Mouse (Mus musculus) forebrain, embryonic 11.5 days (tissue): Measurements from ENCODE around the gene Tceanc2. TPM values are rescaled to one million over a fixed set of nuclear protein-coding genes. Genes with fewer than 3 reads are reported as not detected.
"Not testable (repeated sequence)": the region's sequence is repeated elsewhere in the genome, so short reads cannot be mapped to it uniquely, and the experiment has no call there.

ENCODE experiments used
- ATAC-seq: fragments of 200-750 bp; cut with Nextera tagmentation; replicated peaks from 2 replicates; pipeline ENCODE4 v1.8.0; 2017; ENCODE audit warnings: moderate TSS enrichment; ENCODE audit not compliant: low FRiP score
- DNase-seq: peaks from one replicate; pipeline ENCODE4 v3.0.0-alpha.2; 2017; ENCODE audit warnings: low spot score
- H3K27ac ChIP-seq: fragments of 300-500 bp; sonication (generic); 2 replicates; pipeline ENCODE4 v1.5.1; 2014; ENCODE audit warnings: low read depth, low read length
- H3K27me3 ChIP-seq: fragments of 300-500 bp; sonication (generic); 2 replicates; pipeline ENCODE4 v1.6.1; 2014; ENCODE audit warnings: mild to moderate bottlenecking, low read length, mixed read lengths; ENCODE audit not compliant: control insufficient read depth, insufficient read depth
- H3K36me3 ChIP-seq: fragments of 300-500 bp; sonication (generic); 2 replicates; pipeline ENCODE4 v1.6.1; 2014; ENCODE audit warnings: mild to moderate bottlenecking, low read length, moderate library complexity, mixed read lengths; ENCODE audit not compliant: control insufficient read depth, insufficient read depth
- H3K4me1 ChIP-seq: fragments of 300-500 bp; sonication (generic); replicated peaks from 2 replicates; pipeline ENCODE4 v1.6.1; 2014; ENCODE audit warnings: low read length, mixed read lengths; ENCODE audit not compliant: control insufficient read depth, insufficient read depth
- H3K4me2 ChIP-seq: fragments of 300-500 bp; sonication (generic); 2 replicates; pipeline ENCODE4 v1.6.1; 2014; ENCODE audit warnings: low read depth, mild to moderate bottlenecking, low read length, moderate library complexity, mixed read lengths; ENCODE audit not compliant: severe bottlenecking
- H3K4me3 ChIP-seq: fragments of 300-500 bp; sonication (generic); 2 replicates; pipeline ENCODE4 v1.5.1; 2014; ENCODE audit warnings: low read depth, low read length
- H3K9ac ChIP-seq: fragments of 300-500 bp; sonication (generic); 2 replicates; pipeline ENCODE4 v1.6.1; 2014; ENCODE audit warnings: low read length
- H3K9me3 ChIP-seq: fragments of 300-500 bp; sonication (generic); 2 replicates; pipeline ENCODE4 v1.6.1; 2016; ENCODE audit warnings: low read length, mixed read lengths; ENCODE audit not compliant: control insufficient read depth
- WGBS: fragments of 180-500 bp; shearing (Covaris S2); extraction: QIAGEN DNeasy Blood & Tissue Kit; methylation state at CpG from one replicate; pipeline ENCODE4 v1.1.7; 2014; 5-methylcytosine and 5-hydroxymethylcytosine counted together
- polyA plus RNA-seq: library from polyadenylated mRNA; unstranded; fragments of >200 nt; fragmentation: Nextera tagmentation; extraction: Ambion mirVana; gene quantifications from 2 replicates; pipeline ENCODE4 v1.2.1, GENCODE M21; 2014

Tceanc2 gene
- polyA plus RNA-seq, 1 experiment from 2014 or later: 21.2 TPM

DNA sequence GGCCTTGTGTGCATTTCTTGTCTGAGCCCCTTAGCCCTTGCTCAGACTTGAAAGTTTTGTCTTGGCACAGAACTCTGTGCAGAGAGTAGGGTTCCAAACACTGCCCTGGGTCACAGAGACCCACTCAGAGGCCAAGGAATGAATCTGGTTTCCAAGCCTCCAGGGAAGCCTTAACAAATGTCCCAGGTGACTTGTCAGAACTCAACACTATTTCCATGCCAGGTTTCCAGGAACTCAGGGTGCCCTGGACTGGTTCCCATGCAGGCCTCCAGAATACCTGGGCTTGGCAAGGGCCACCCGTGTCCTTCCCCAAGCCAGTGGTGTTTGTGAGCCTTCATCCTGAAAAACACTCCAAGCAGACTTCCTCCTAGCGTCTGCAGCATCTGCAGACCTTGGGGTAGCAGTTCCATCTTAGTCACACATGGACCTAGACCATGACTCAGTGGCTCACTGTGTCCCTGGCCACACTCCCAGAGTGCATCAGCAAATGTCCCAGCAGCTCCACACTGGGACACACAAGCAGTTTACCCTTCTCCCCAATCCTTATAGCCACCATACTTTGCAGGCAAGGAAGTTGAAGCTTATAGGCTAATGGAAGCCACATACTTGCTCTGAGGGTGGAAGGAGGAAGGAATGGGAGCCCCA is 61.1 kb downstream of the Tceanc2 start:
- 84% methylated on average over 2 of the region's 2 CpGs for WGBS

GRCm38 (mm10) chr4:107114278-107114677 is 64.6 kb downstream of the Tceanc2 start:
- no peak for ATAC-seq
- WGBS: 67% methylated on average over 8 of the region's 8 CpGs
- no peaks in the 10 kb centered on the region for H3K36me3 ChIP-seq

More for the DNA sequence above, 61.1 kb downstream of the Tceanc2 start:
- no peaks in the 10 kb centered on the region for H3K36me3 ChIP-seq
- H3K4me3 ChIP-seq: no peak overlapping the region
- ATAC-seq (no peak), DNase-seq (no peak)
- H3K4me1 ChIP-seq: peaks cover 2% of the 10 kb centered on the region; the same call in 1 of the 2 replicates
- H3K27me3 ChIP-seq: no peaks in the 10 kb centered on the region
- H3K9ac ChIP-seq: no peak overlapping the region
- H3K27ac ChIP-seq: no peak overlapping the region
- H3K9me3 ChIP-seq: no peaks in the 10 kb centered on the region
- H3K4me2 ChIP-seq: no peak overlapping the region

DNA sequence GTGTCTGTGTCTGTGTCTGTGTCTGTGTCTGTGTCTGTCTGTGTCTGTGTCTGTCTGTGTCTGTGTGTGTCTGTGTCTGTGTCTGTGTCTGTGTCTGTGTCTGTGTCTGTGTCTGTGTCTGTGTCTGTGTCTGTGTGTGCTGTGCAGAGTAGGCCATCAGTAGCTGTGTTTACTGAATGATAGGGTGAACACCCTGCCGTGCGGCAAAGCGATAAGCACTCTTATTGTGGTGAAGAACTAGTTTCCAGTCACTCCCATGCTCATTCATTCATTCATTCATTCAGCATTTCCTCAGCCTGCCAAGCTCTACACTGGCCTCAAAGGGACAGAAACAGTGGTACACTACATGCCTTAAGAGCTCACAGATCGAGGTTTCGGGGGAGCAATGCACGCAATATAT is 69.7 kb downstream of the Tceanc2 start:
- not testable (repeated sequence) for ATAC-seq, H3K27ac ChIP-seq, H3K4me1 ChIP-seq, H3K4me3 ChIP-seq, H3K9ac ChIP-seq, H3K27me3 ChIP-seq, H3K9me3 ChIP-seq, H3K4me2 ChIP-seq, H3K36me3 ChIP-seq, DNase-seq
- WGBS: 94% methylated on average over 6 of the region's 6 CpGs

More at GRCm38 (mm10) chr4:107114278-107114677, 64.6 kb downstream of the Tceanc2 start:
- Histone ChIP-seq H3K27me3 (no peaks in the 10 kb centered on the region), H3K4me2 (no peak overlapping the region), H3K27ac (no peak overlapping the region), H3K9ac (no peak overlapping the region), H3K4me1 (no peaks in the 10 kb centered on the region), H3K9me3 (no peaks in the 10 kb centered on the region), H3K4me3 (no peak overlapping the region)
- DNase-seq: no peak

- H3K4me1 ChIP-seq: no peaks in the 10 kb centered on the region
- no peaks in the 10 kb centered on the region for H3K27me3 ChIP-seq
- H3K4me3 ChIP-seq: no peak overlapping the region
- DNase-seq (no peak), ATAC-seq (0 out of 2 replicates have a peak, but pooled peaks have one; percentile 36)
- no peak overlapping the region for H3K27ac ChIP-seq
- H3K9ac ChIP-seq: no peak overlapping the region
- no peaks in the 10 kb centered on the region for H3K9me3 ChIP-seq
- no peak overlapping the region for H3K4me2 ChIP-seq
- H3K36me3 ChIP-seq: no peaks in the 10 kb centered on the region
- WGBS: 65% methylated on average over 13 of the region's 13 CpGs
These were observed 70.6 kb downstream of the Tceanc2 start for GRCm38 (mm10) chr4:107108291-107108731.

DNA sequence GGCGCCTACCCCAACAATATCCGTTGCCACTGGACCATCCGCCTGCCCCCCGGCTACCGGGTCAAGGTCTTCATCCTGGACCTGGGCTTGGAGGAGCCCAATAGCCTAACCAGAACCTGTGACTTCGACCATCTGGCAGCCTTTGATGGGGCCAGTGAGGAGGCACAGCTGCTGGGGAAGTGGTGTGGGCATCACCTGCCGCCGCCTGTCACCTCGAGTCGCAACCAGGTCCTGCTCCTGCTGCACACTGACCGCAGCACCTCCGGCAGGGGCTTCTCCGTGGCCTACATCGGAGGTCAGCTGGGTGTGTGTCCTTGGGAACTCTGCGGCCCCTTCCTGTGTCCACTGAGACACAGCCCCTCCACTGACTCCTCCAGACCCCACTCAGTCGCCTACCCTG is 72.1 kb downstream of the Tceanc2 start:
- 96% methylated on average over 16 of the region's 16 CpGs for WGBS
- no peaks in the 10 kb centered on the region for H3K36me3 ChIP-seq
- no peak overlapping the region for H3K4me2 ChIP-seq
- no peak overlapping the region for H3K4me3 ChIP-seq
- no peak for ATAC-seq
- no peak for DNase-seq
- no peak overlapping the region for H3K27ac ChIP-seq
- H3K9me3 ChIP-seq: no peaks in the 10 kb centered on the region
- no peaks in the 10 kb centered on the region for H3K27me3 ChIP-seq
- no peak overlapping the region for H3K9ac ChIP-seq
- no peaks in the 10 kb centered on the region for H3K4me1 ChIP-seq

GRCm38 (mm10) chr4:107102220-107102619 is 76.7 kb downstream of the Tceanc2 start:
- Histone ChIP-seq H3K27ac (no peak overlapping the region), H3K4me2 (no peak overlapping the region), H3K4me1 (0 out of 2 replicates have a peak, but pooled peaks cover 3% of the 10 kb centered on the region), H3K4me3 (no peak overlapping the region), H3K36me3 (no peaks in the 10 kb centered on the region), H3K27me3 (no peaks in the 10 kb centered on the region), H3K9ac (no peak overlapping the region), H3K9me3 (no peaks in the 10 kb centered on the region)
- WGBS: 83% methylated on average over 8 of the region's 8 CpGs
- DNase-seq (no peak), ATAC-seq (no peak)

- Histone ChIP-seq H3K4me1 (0 out of 2 replicates have a peak, but pooled peaks cover 3% of the 10 kb centered on the region), H3K9me3 (no peaks in the 10 kb centered on the region), H3K27ac (no peak overlapping the region), H3K9ac (no peak overlapping the region), H3K27me3 (no peaks in the 10 kb centered on the region), H3K36me3 (no peaks in the 10 kb centered on the region), H3K4me3 (no peak overlapping the region), H3K4me2 (no peak overlapping the region)
- 86% methylated on average over 17 of the region's 17 CpGs for WGBS
- ATAC-seq (no peak), DNase-seq (no peak)
These were observed 80.0 kb downstream of the Tceanc2 start for GRCm38 (mm10) chr4:107098791-107099525.

DNA sequence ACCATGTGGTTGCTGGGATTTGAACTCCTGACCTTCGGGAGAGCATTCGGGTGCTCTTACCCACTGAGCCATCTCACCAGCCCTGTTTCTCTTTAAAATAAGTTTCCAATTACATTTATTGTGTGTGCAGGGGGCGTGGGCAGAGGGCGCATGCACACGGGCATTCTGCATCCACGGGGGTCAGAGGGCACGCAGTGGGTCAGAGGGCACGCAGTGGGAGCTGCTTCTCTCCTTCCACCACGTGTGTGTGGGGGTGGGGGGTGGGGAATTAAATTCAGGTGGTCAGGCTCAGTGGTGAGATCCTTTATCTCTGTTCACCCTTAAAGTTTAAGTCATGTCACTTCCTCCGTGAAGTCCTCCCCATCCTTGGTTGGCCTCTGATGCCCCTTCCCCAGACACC is 80.5 kb downstream of the Tceanc2 start:
- Histone ChIP-seq H3K27me3 (no peaks in the 10 kb centered on the region), H3K4me2 (no peak overlapping the region), H3K4me3 (no peak overlapping the region), H3K4me1 (0 out of 2 replicates have a peak, but pooled peaks cover 3% of the 10 kb centered on the region), H3K9me3 (no peaks in the 10 kb centered on the region), H3K9ac (no peak overlapping the region), H3K27ac (no peak overlapping the region), H3K36me3 (no peaks in the 10 kb centered on the region)
- 71% methylated on average over 10 of the region's 10 CpGs for WGBS
- DNase-seq (no peak), ATAC-seq (no peak)
